9 mouse cellular contexts compared by ENCODE assay signal in genomic region chr4:46497286-46497892, GRCm38 (mm10). TPM values are rescaled to one million over a fixed set of nuclear protein-coding genes. Genes with fewer than 3 reads are reported as not detected.
DNase-seq lines count a peak whose midpoint lies in the region; ATAC-seq and TF ChIP-seq lines count a peak whose summit lies in the region.
"Had no signal": no experiment of that assay in that cellular context is flagged by ENCODE, and none has a peak within 500 bp of the region (broad histone marks: within the 10 kb centered on the region; RNA-seq: fewer than 3 reads in every experiment).

No protein-coding gene starts in this region.

- no peaks in the 10 kb centered on the region for H3K27me3 ChIP-seq in heart, adult 2 months (ENCODE audit: control insufficient read depth, insufficient read depth, low read length)
- H3K27me3 ChIP-seq in heart, embryonic 11.5 days (ENCODE audit: control insufficient read depth, insufficient read depth, low read length) = no peaks in the 10 kb centered on the region
- no peaks in the 10 kb centered on the region for H3K27me3 ChIP-seq in midbrain, embryonic 13.5 days
- H3K27me3 ChIP-seq in stomach, postnatal 0 days (ENCODE audit: control insufficient read depth, insufficient read depth, low read length) = no peaks in the 10 kb centered on the region
- H3K27me3 ChIP-seq: midbrain, embryonic 12.5 days had no signal

- H3K4me1 ChIP-seq in heart, adult 2 months (ENCODE audit: control insufficient read depth, insufficient read depth, low read length) = no peaks in the 10 kb centered on the region
- H3K4me1 ChIP-seq in heart, embryonic 11.5 days (ENCODE audit: control insufficient read depth, insufficient read depth, low read length) = no peaks in the 10 kb centered on the region
- no peaks in the 10 kb centered on the region for H3K4me1 ChIP-seq in midbrain, embryonic 13.5 days (replicated peaks)
- no peaks in the 10 kb centered on the region for H3K4me1 ChIP-seq in stomach, postnatal 0 days (replicated peaks; ENCODE audit: control insufficient read depth, insufficient read depth)
- H3K4me1 ChIP-seq: midbrain, embryonic 12.5 days had no signal

- peak; percentile 69 to 78 for DNase-seq in heart, adult 2 months
- DNase-seq in adrenal gland, adult (ENCODE audit: inconsistent age in 2 of 2, low spot score in 1 of 2) = peak; percentile 69 to 92
- DNase-seq in embryo, embryonic 10 days (ENCODE audit: low spot score) = peak; percentile 71
- peak; percentile 37 for DNase-seq in hindlimb bud, embryonic 11.5 days (ENCODE audit: extremely low spot score, low read depth, low spot score)
- DNase-seq in left cerebral cortex, postnatal 14 days (ENCODE audit: low spot score in 2 of 2) = peak; percentile 51 to 71
- peak; percentile 81 for DNase-seq in stomach, postnatal 0 days (ENCODE audit: low spot score)

- H3K9me3 ChIP-seq in heart, embryonic 11.5 days (replicated peaks; ENCODE audit: control insufficient read depth, low read length) = no peaks in the 10 kb centered on the region
- H3K9me3 ChIP-seq in midbrain, embryonic 13.5 days = no peaks in the 10 kb centered on the region
- H3K9me3 ChIP-seq in stomach, postnatal 0 days (ENCODE audit: control insufficient read depth, low read length) = no peaks in the 10 kb centered on the region
- H3K9me3 ChIP-seq: midbrain, embryonic 12.5 days had no signal

- no peak for ATAC-seq in heart, embryonic 11.5 days (replicated peaks; ENCODE audit: insufficient number of reproducible peaks, low FRiP score, low TSS enrichment)
- 0 out of 2 replicates have a peak, but pooled peaks have one; percentile 58 for ATAC-seq in midbrain, embryonic 13.5 days
- peak; percentile 49; the same call in 1 of the 2 replicates for ATAC-seq in stomach, postnatal 0 days (ENCODE audit: low FRiP score, low TSS enrichment)

- no peak overlapping the region for H3K4me2 ChIP-seq in heart, embryonic 11.5 days
- no peak overlapping the region for H3K4me2 ChIP-seq in midbrain, embryonic 13.5 days (replicated peaks)
- no peak overlapping the region for H3K4me2 ChIP-seq in stomach, postnatal 0 days (replicated peaks; ENCODE audit: low read depth)
- H3K4me2 ChIP-seq: midbrain, embryonic 12.5 days had no signal

- no peak overlapping the region for H3K27ac ChIP-seq in heart, adult 2 months
- H3K27ac ChIP-seq in heart, embryonic 11.5 days (ENCODE audit: low read depth, low read length) = no peak overlapping the region
- H3K27ac ChIP-seq in midbrain, embryonic 13.5 days = no peak overlapping the region
- H3K27ac ChIP-seq in stomach, postnatal 0 days (replicated peaks) = no peak overlapping the region
- H3K27ac ChIP-seq: midbrain, embryonic 12.5 days had no signal

- H3K9ac ChIP-seq in heart, adult 2 months (ENCODE audit: low read depth, low read length) = no peak overlapping the region
- H3K9ac ChIP-seq in heart, embryonic 11.5 days (ENCODE audit: low read depth, low read length) = no peak overlapping the region
- no peak overlapping the region for H3K9ac ChIP-seq in midbrain, embryonic 13.5 days (replicated peaks)
- H3K9ac ChIP-seq in stomach, postnatal 0 days (ENCODE audit: low read length) = no peak overlapping the region
- H3K9ac ChIP-seq: midbrain, embryonic 12.5 days had no signal

- no peak for TF ChIP-seq POLR2A in heart, adult 2 months (IDR thresholded peaks at IDR 0.05; ENCODE audit: insufficient read depth, low read depth, low read length)

- no peak overlapping the region for H3K4me3 ChIP-seq in heart, adult 2 months
- no peak overlapping the region for H3K4me3 ChIP-seq in heart, embryonic 11.5 days (ENCODE audit: low read depth, low read length)
- H3K4me3 ChIP-seq in midbrain, embryonic 13.5 days (replicated peaks) = no peak overlapping the region
- H3K4me3 ChIP-seq in stomach, postnatal 0 days (ENCODE audit: low read depth, low read length) = no peak overlapping the region
- H3K4me3 ChIP-seq: midbrain, embryonic 12.5 days had no signal

- H3K79me2 ChIP-seq in heart, adult 2 months (replicated peaks; ENCODE audit: control insufficient read depth, insufficient read depth, low read length) = no peaks in the 10 kb centered on the region

- TF ChIP-seq EP300 in heart, adult 2 months (IDR thresholded peaks at IDR 0.05; ENCODE audit: insufficient read depth, low read depth, low read length) = 0 out of 2 replicates have a peak, but pooled peaks have one; percentile 16
- TF ChIP-seq EP300 in stomach, postnatal 0 days (optimal IDR thresholded peaks at IDR 0.05) = no peak

- intact Hi-C loops in heart, adult 2 months (cut with DNase I) = loop anchor here (5.0 kb wide), 1 partner anchor 295 kb away; no protein-coding TSS in a partner anchor
- intact Hi-C loops in left cerebral cortex, postnatal 14 days (cut with DNase I) = loop anchor here (5.0 kb wide), 1 partner anchor 160 kb away; no protein-coding TSS in a partner anchor

- no peaks in the 10 kb centered on the region for H3K36me3 ChIP-seq in heart, adult 2 months (ENCODE audit: control insufficient read depth, insufficient read depth, low read length)
- H3K36me3 ChIP-seq in heart, embryonic 11.5 days (ENCODE audit: control insufficient read depth, insufficient read depth, low read length) = peaks cover 26% of the 10 kb centered on the region
- H3K36me3 ChIP-seq in midbrain, embryonic 13.5 days = peaks cover 62% of the 10 kb centered on the region
- peaks cover 22% of the 10 kb centered on the region for H3K36me3 ChIP-seq in stomach, postnatal 0 days (ENCODE audit: control insufficient read depth, insufficient read depth, low read length)

- TF ChIP-seq CTCF in heart, adult 2 months (IDR thresholded peaks at IDR 0.05) = peak; percentile 100
- peak; percentile 96 for TF ChIP-seq CTCF in stomach, postnatal 0 days (IDR thresholded peaks at IDR 0.05; ENCODE audit: low read depth)

- 57% methylated on average over 4 of the region's 4 CpGs for WGBS in heart, adult 2 months
- WGBS in heart, embryonic 11.5 days (ENCODE audit: insufficient replicate concordance) = 49% methylated on average over 4 of the region's 4 CpGs
- 31% methylated on average over 4 of the region's 4 CpGs for WGBS in midbrain, embryonic 13.5 days
- WGBS in stomach, postnatal 0 days = 40% methylated on average over 4 of the region's 4 CpGs

RNA-seq across cellular contexts. Expression of gene Nans, which starts 8.3 kb away (rescaled TPM):
- total RNA-seq in heart, adult 2 months (2021) = 10 to 100 TPM; 11.3 to 16.4 TPM
- polyA plus RNA-seq in heart, adult 2 months (2012; rRNA removed) = 12.0 and 17.3 TPM in 2 replicates
- polyA plus RNA-seq in heart, embryonic 11.5 days (2014; fragmentation: Nextera tagmentation; extraction: Ambion mirVana) = 75.7 and 84.2 TPM in 2 replicates
- 10 to 100 TPM; 20.8 to 24.5 TPM for total RNA-seq in left cerebral cortex, postnatal 14 days (2021)
- 63.2 and 63.9 TPM in 2 replicates for polyA plus RNA-seq in midbrain, embryonic 13.5 days (2015; fragmentation: Nextera tagmentation; extraction: Ambion mirVana)
- 65.1 and 67.7 TPM in 2 replicates for polyA plus RNA-seq in stomach, postnatal 0 days (2015; fragmentation: Nextera tagmentation; extraction: Ambion mirVana)

RNA-seq across cellular contexts. Expression of gene Trim14, which starts 38.6 kb away (rescaled TPM):
- total RNA-seq in heart, adult 2 months (2021) = 1 to 10 TPM; 2.5 to 2.9 TPM
- 1.5 and 2.1 TPM in 2 replicates for polyA plus RNA-seq in heart, adult 2 months (2012; rRNA removed)
- polyA plus RNA-seq in heart, embryonic 11.5 days (2014; fragmentation: Nextera tagmentation; extraction: Ambion mirVana) = 0.49 and 1.8 TPM in 2 replicates
- 1 to 10 TPM in 1 of 2 experiments, under 1 TPM in 1; 0.47 to 1.5 TPM for total RNA-seq in left cerebral cortex, postnatal 14 days (2021)
- 0.40 and 0.57 TPM in 2 replicates for polyA plus RNA-seq in midbrain, embryonic 13.5 days (2015; fragmentation: Nextera tagmentation; extraction: Ambion mirVana)
- 4.0 and 4.5 TPM in 2 replicates for polyA plus RNA-seq in stomach, postnatal 0 days (2015; fragmentation: Nextera tagmentation; extraction: Ambion mirVana)

RNA-seq across cellular contexts. Expression of gene Anp32b, which starts 46.7 kb away (rescaled TPM):
- 10 to 100 TPM; 53.5 to 57.8 TPM for total RNA-seq in heart, adult 2 months (2021)
- 9.5 and 14.2 TPM in 2 replicates for polyA plus RNA-seq in heart, adult 2 months (2012; rRNA removed)
- polyA plus RNA-seq in heart, embryonic 11.5 days (2014; fragmentation: Nextera tagmentation; extraction: Ambion mirVana) = 213 and 243 TPM in 2 replicates
- 10 to 100 TPM; 43.7 to 43.9 TPM for total RNA-seq in left cerebral cortex, postnatal 14 days (2021)
- polyA plus RNA-seq in midbrain, embryonic 13.5 days (2015; fragmentation: Nextera tagmentation; extraction: Ambion mirVana) = 126 and 136 TPM in 2 replicates
- polyA plus RNA-seq in stomach, postnatal 0 days (2015; fragmentation: Nextera tagmentation; extraction: Ambion mirVana) = 88.7 and 97.1 TPM in 2 replicates
